Comparison of ENCODE assay signal across 21 mouse cellular contexts in the genomic region with DNA sequence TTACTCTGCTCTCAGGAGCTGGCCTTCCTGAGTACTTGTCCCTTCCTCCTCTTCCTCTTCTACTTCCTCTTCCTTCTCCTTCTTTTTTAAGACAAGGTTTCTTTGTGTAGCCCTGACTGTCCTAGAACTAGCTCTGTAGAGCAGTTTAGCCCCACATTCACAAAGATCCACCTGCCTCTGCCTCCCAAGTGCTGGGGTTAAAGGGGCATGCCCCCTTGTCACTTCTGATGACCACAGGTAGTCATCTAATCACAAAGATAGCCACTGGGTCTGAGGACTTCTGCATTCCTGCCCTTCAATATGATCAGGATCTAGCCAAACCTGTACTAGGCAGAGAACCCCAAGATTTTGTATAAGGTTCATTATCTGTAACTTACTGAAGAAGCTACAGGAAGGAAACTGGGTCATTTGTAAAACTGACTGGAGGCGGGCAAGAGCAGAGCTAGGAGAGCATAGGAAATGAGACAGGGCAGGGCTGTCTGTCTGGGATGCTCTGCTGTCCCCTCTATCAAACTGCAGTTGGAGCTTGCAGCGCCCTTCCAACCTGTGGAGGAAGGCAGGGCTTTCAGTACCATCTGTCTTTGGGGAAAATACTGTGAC. TPM values are rescaled to one million over a fixed set of nuclear protein-coding genes. Genes with fewer than 3 reads are reported as not detected.
DNase-seq lines count a peak whose midpoint lies in the region; ATAC-seq and TF ChIP-seq lines count a peak whose summit lies in the region.
"Had no signal": no experiment of that assay in that cellular context is flagged by ENCODE, and none has a peak within 500 bp of the region (broad histone marks: within the 10 kb centered on the region; RNA-seq: fewer than 3 reads in every experiment).

No protein-coding gene starts in this region.

- peaks cover 25% of the 10 kb centered on the region for H3K79me2 ChIP-seq in macrophage (ENCODE audit: inconsistent target)

- 66% methylated on average over 2 of the region's 2 CpGs for WGBS in midbrain, embryonic 14.5 days
- WGBS in midbrain, postnatal 0 days = 73% methylated on average over 2 of the region's 2 CpGs
- WGBS in liver, embryonic 11.5 days = 45% methylated on average over 2 of the region's 2 CpGs
- 66% methylated on average over 2 of the region's 2 CpGs for WGBS in macrophage (ENCODE audit: missing documents)
- 78% methylated on average over 2 of the region's 2 CpGs for WGBS in forebrain, embryonic 13.5 days

- DNase-seq in heart, adult 11 months = peak; percentile 62
- no peak for DNase-seq in heart, postnatal 36 days
- DNase-seq in midbrain, embryonic 14.5 days = no peak
- DNase-seq in midbrain, postnatal 0 days (ENCODE audit: low spot score) = no peak
- DNase-seq in liver, embryonic 11.5 days (ENCODE audit: low spot score) = no peak
- DNase-seq in right cerebral cortex, postnatal 4 days = no peak
- DNase-seq: embryo, embryonic 11 days; heart, adult 2 months; heart, postnatal 10 days; kidney, adult 2 months; kidney, postnatal 10 days; layer of hippocampus, adult 9-11 months; lung, adult 2 months; right cerebral cortex, postnatal 14 days had no signal

- intact Hi-C loops in heart, postnatal 36 days (cut with DNase I) = no loop called here

- 0 out of 2 replicates have a peak overlapping the region, but pooled peaks have one; percentile 14 for H3K9ac ChIP-seq in midbrain, embryonic 14.5 days (replicated peaks; ENCODE audit: low read length)
- no peak overlapping the region for H3K9ac ChIP-seq in midbrain, postnatal 0 days (replicated peaks; ENCODE audit: low read length, poor library complexity, severe bottlenecking)
- peak overlapping the region; percentile 52 for H3K9ac ChIP-seq in liver, embryonic 11.5 days (ENCODE audit: low read depth, low read length)
- H3K9ac ChIP-seq in forebrain, embryonic 13.5 days = no peak overlapping the region
- H3K9ac ChIP-seq: embryonic facial prominence, embryonic 15.5 days; hindbrain, embryonic 13.5 days had no signal

- no peak overlapping the region for H3K4me3 ChIP-seq in midbrain, embryonic 14.5 days (replicated peaks; ENCODE audit: low read depth, low read length)
- no peak overlapping the region for H3K4me3 ChIP-seq in midbrain, postnatal 0 days (ENCODE audit: low read depth, low read length)
- H3K4me3 ChIP-seq in liver, embryonic 11.5 days (ENCODE audit: low read depth, low read length) = no peak overlapping the region
- H3K4me3 ChIP-seq in macrophage (ENCODE audit: inconsistent target) = no peak overlapping the region
- H3K4me3 ChIP-seq in forebrain, embryonic 13.5 days = no peak overlapping the region
- H3K4me3 ChIP-seq: embryonic facial prominence, embryonic 15.5 days; heart, adult 2 months; hindbrain, embryonic 13.5 days had no signal

- H3K4me1 ChIP-seq in midbrain, embryonic 14.5 days (ENCODE audit: control insufficient read depth, insufficient read depth, low read length) = peaks cover 6% of the 10 kb centered on the region
- H3K4me1 ChIP-seq in midbrain, postnatal 0 days (ENCODE audit: insufficient read depth, low read length) = peaks cover 10% of the 10 kb centered on the region; the same call in 1 of the 2 replicates
- peaks cover 56% of the 10 kb centered on the region for H3K4me1 ChIP-seq in liver, embryonic 11.5 days (replicated peaks; ENCODE audit: control insufficient read depth, insufficient read depth, low read length)
- H3K4me1 ChIP-seq in forebrain, embryonic 13.5 days = peaks cover 24% of the 10 kb centered on the region

- no peaks in the 10 kb centered on the region for H3K36me3 ChIP-seq in midbrain, embryonic 14.5 days (ENCODE audit: control insufficient read depth, insufficient read depth, low read length)
- H3K36me3 ChIP-seq in midbrain, postnatal 0 days (ENCODE audit: insufficient read depth, low read length) = no peaks in the 10 kb centered on the region
- no peaks in the 10 kb centered on the region; the same call in 1 of the 2 replicates for H3K36me3 ChIP-seq in liver, embryonic 11.5 days (ENCODE audit: control insufficient read depth, insufficient read depth, low read length)
- no peaks in the 10 kb centered on the region for H3K36me3 ChIP-seq in macrophage (ENCODE audit: inconsistent target)
- no peaks in the 10 kb centered on the region for H3K36me3 ChIP-seq in forebrain, embryonic 13.5 days (ENCODE audit: poor library complexity, severe bottlenecking)
- H3K36me3 ChIP-seq: embryonic facial prominence, embryonic 15.5 days; hindbrain, embryonic 13.5 days had no signal

- no peaks in the 10 kb centered on the region for H3K9me3 ChIP-seq in midbrain, embryonic 14.5 days (ENCODE audit: control insufficient read depth, low read length)
- H3K9me3 ChIP-seq in midbrain, postnatal 0 days (ENCODE audit: low read length) = no peaks in the 10 kb centered on the region
- H3K9me3 ChIP-seq in liver, embryonic 11.5 days (ENCODE audit: control insufficient read depth, low read length) = no peaks in the 10 kb centered on the region
- no peaks in the 10 kb centered on the region for H3K9me3 ChIP-seq in forebrain, embryonic 13.5 days (replicated peaks)
- H3K9me3 ChIP-seq: embryonic facial prominence, embryonic 15.5 days; hindbrain, embryonic 13.5 days had no signal

- ATAC-seq in midbrain, embryonic 14.5 days (ENCODE audit: low FRiP score, low TSS enrichment) = no peak
- ATAC-seq in midbrain, postnatal 0 days (ENCODE audit: low FRiP score) = no peak
- no peak for ATAC-seq in liver, embryonic 11.5 days (replicated peaks; ENCODE audit: low FRiP score)
- no peak for ATAC-seq in forebrain, embryonic 13.5 days
- ATAC-seq: inflammation-experienced regulatory T-cells, adult 6 months; midbrain, embryonic 16.5 days had no signal

- TF ChIP-seq CTCF in midbrain, postnatal 0 days (IDR thresholded peaks at IDR 0.05) = no peak

- H3K4me2 ChIP-seq in midbrain, embryonic 14.5 days (ENCODE audit: low read length) = no peak overlapping the region
- no peak overlapping the region for H3K4me2 ChIP-seq in midbrain, postnatal 0 days (ENCODE audit: low read depth, low read length, poor library complexity, severe bottlenecking)
- H3K4me2 ChIP-seq in liver, embryonic 11.5 days = peak overlapping the region; percentile 17; the same call in 1 of the 2 replicates
- H3K4me2 ChIP-seq in forebrain, embryonic 13.5 days = no peak overlapping the region
- H3K4me2 ChIP-seq: embryonic facial prominence, embryonic 15.5 days; hindbrain, embryonic 13.5 days had no signal

- H3K27ac ChIP-seq in midbrain, embryonic 14.5 days (replicated peaks; ENCODE audit: low read depth, low read length) = no peak overlapping the region
- H3K27ac ChIP-seq in midbrain, postnatal 0 days (ENCODE audit: low read depth, low read length) = no peak overlapping the region
- peak overlapping the region; percentile 98 for H3K27ac ChIP-seq in liver, embryonic 11.5 days (ENCODE audit: low read depth, low read length)
- peak overlapping the region; percentile 91 for H3K27ac ChIP-seq in macrophage
- H3K27ac ChIP-seq in forebrain, embryonic 13.5 days = no peak overlapping the region
- H3K27ac ChIP-seq: embryonic facial prominence, embryonic 15.5 days; heart, adult 2 months; hindbrain, embryonic 13.5 days had no signal

- H3K27me3 ChIP-seq in midbrain, embryonic 14.5 days (ENCODE audit: control insufficient read depth, insufficient read depth, low read length) = no peaks in the 10 kb centered on the region
- no peaks in the 10 kb centered on the region for H3K27me3 ChIP-seq in midbrain, postnatal 0 days (ENCODE audit: insufficient read depth, low read length)
- H3K27me3 ChIP-seq in liver, embryonic 11.5 days (replicated peaks; ENCODE audit: control insufficient read depth, insufficient read depth, low read length) = no peaks in the 10 kb centered on the region
- H3K27me3 ChIP-seq in forebrain, embryonic 13.5 days = peaks cover 5% of the 10 kb centered on the region; the same call in 1 of the 2 replicates
- H3K27me3 ChIP-seq: CH12.LX; embryonic facial prominence, embryonic 15.5 days had no signal

RNA-seq across cellular contexts. Expression of a gene that starts 2.1 kb away (rescaled TPM):
- total RNA-seq in heart, postnatal 36 days (2021) = 10 to 100 TPM; 54.9 to 57.6 TPM
- polyA plus RNA-seq in midbrain, embryonic 14.5 days (2014; fragmentation: Nextera tagmentation; extraction: Ambion mirVana) = 95.4 and 103 TPM in 2 replicates
- total RNA-seq in midbrain, postnatal 0 days (2014; rRNA removed) = 203 and 220 TPM in 2 replicates
- polyA plus RNA-seq in midbrain, postnatal 0 days (2015; fragmentation: Nextera tagmentation; extraction: Ambion mirVana) = 129 TPM in 2 replicates
- polyA plus RNA-seq in liver, embryonic 11.5 days (2014; fragmentation: Nextera tagmentation; extraction: Ambion mirVana) = 94.4 and 102 TPM in 2 replicates
- 100 to 1,000 TPM in 14 of 26 experiments, 10 to 100 TPM in 12; 26.9 to 211 (median 111) TPM for total RNA-seq in macrophage (2018; cell fraction: chromatin; rRNA removed)
- 100 to 1,000 TPM in 15 of 26 experiments, 10 to 100 TPM in 11; 67.4 to 191 (median 114) TPM for total RNA-seq in macrophage (2018; cell fraction: cytosol; rRNA removed)
- total RNA-seq in macrophage (2018; cell fraction: nucleus; rRNA removed) = 100 to 1,000 TPM in 9 of 26 experiments, 10 to 100 TPM in 17; 45.9 to 181 (median 92.4) TPM
- 86.4 to 118 TPM (median 89.9 TPM) in 3 replicates for polyA plus RNA-seq in macrophage (2018)
- polyA plus RNA-seq in forebrain, embryonic 13.5 days (2015; fragmentation: Nextera tagmentation; extraction: Ambion mirVana) = 83.2 and 93.1 TPM in 2 replicates

RNA-seq across cellular contexts. Expression of a gene that starts 20.2 kb away (rescaled TPM):
- total RNA-seq in heart, postnatal 36 days (2021) = 10 to 100 TPM; 43.2 to 48.5 TPM
- 37.9 and 40.2 TPM in 2 replicates for polyA plus RNA-seq in midbrain, embryonic 14.5 days (2014; fragmentation: Nextera tagmentation; extraction: Ambion mirVana)
- 35.4 and 42.8 TPM in 2 replicates for total RNA-seq in midbrain, postnatal 0 days (2014; rRNA removed)
- polyA plus RNA-seq in midbrain, postnatal 0 days (2015; fragmentation: Nextera tagmentation; extraction: Ambion mirVana) = 47.5 and 55.4 TPM in 2 replicates
- polyA plus RNA-seq in liver, embryonic 11.5 days (2014; fragmentation: Nextera tagmentation; extraction: Ambion mirVana) = 39.2 and 48.1 TPM in 2 replicates
- 10 to 100 TPM in 25 of 26 experiments, 1 to 10 TPM in 1; 9.9 to 68.1 (median 29.1) TPM for total RNA-seq in macrophage (2018; cell fraction: chromatin; rRNA removed)
- 10 to 100 TPM; 15.2 to 29.7 (median 24.6) TPM for total RNA-seq in macrophage (2018; cell fraction: cytosol; rRNA removed)
- total RNA-seq in macrophage (2018; cell fraction: nucleus; rRNA removed) = 10 to 100 TPM; 10.8 to 46.0 (median 24.5) TPM
- polyA plus RNA-seq in macrophage (2018) = 23.1 to 31.1 TPM (median 25.0 TPM) in 3 replicates
- 24.3 and 31.8 TPM in 2 replicates for polyA plus RNA-seq in forebrain, embryonic 13.5 days (2015; fragmentation: Nextera tagmentation; extraction: Ambion mirVana)

Comparison
In these comparisons a context has a peak if more than half of its experiments do, and no peak if none do; other contexts are left out.
1. H3K9ac ChIP-seq: peak in midbrain, embryonic 14.5 days (single experiment) and liver, embryonic 11.5 days (single experiment); none in midbrain, postnatal 0 days (single experiment) and forebrain, embryonic 13.5 days (single experiment).
2. H3K27ac ChIP-seq: peak in liver, embryonic 11.5 days (single experiment) and macrophage (single experiment); none in midbrain, embryonic 14.5 days (single experiment), midbrain, postnatal 0 days (single experiment) and forebrain, embryonic 13.5 days (single experiment).